In the genomic region with DNA sequence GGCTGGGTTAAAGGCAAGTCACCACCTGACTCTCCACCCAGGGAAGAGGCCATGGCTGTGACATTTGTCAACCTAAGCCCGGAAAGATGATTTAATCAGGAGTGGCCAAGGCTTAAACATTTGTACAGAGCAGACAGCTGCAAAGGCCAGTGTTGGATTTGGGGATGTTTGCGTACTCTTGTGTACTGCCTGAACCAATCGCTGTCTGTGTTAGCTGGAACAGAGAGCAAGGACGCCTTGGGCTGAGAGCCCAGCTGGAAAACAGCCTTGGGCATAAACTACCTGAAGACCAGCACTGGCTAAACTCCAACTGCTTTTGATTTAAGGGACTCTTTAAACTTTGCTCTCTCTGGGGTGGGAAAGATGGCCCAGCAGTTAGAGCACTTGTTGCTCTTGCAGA, we compare ENCODE assay signal across 23 mouse cellular contexts. TPM values are rescaled to one million over a fixed set of nuclear protein-coding genes. Genes with fewer than 3 reads are reported as not detected.
DNase-seq lines count a peak whose midpoint lies in the region; ATAC-seq and TF ChIP-seq lines count a peak whose summit lies in the region.
"Had no signal": no experiment of that assay in that cellular context is flagged by ENCODE, and none has a peak within 500 bp of the region (broad histone marks: within the 10 kb centered on the region; RNA-seq: fewer than 3 reads in every experiment).

No protein-coding gene starts in this region.

- H3K4me2 ChIP-seq in neural tube, embryonic 13.5 days = peak overlapping the region; percentile 69
- H3K4me2 ChIP-seq: embryonic facial prominence, embryonic 13.5 days; forebrain, embryonic 13.5 days; heart, embryonic 12.5 days; hindbrain, embryonic 12.5 days; midbrain, embryonic 13.5 days had no signal

- H3K9ac ChIP-seq in neural tube, embryonic 13.5 days = peak overlapping the region; percentile 100
- H3K9ac ChIP-seq: embryonic facial prominence, embryonic 13.5 days; forebrain, embryonic 13.5 days; heart, embryonic 12.5 days; hindbrain, embryonic 12.5 days; midbrain, embryonic 13.5 days had no signal

- peaks cover 19% of the 10 kb centered on the region for H3K4me1 ChIP-seq in embryonic facial prominence, embryonic 10.5 days
- H3K4me1 ChIP-seq in neural tube, embryonic 13.5 days (replicated peaks) = peaks cover 53% of the 10 kb centered on the region

- intact Hi-C loops in gastrocnemius, adult 2 months (cut with DNase I) = no loop called here

- peak overlapping the region; percentile 57 for H3K27ac ChIP-seq in gastrocnemius, adult 2 months
- H3K27ac ChIP-seq in embryonic facial prominence, embryonic 10.5 days (replicated peaks) = no peak overlapping the region
- H3K27ac ChIP-seq in neural tube, embryonic 13.5 days (replicated peaks) = peak overlapping the region; percentile 100
- H3K27ac ChIP-seq: embryonic facial prominence, embryonic 13.5 days; forebrain, embryonic 13.5 days; hindbrain, embryonic 12.5 days; midbrain, embryonic 13.5 days; stomach, postnatal 0 days had no signal

- WGBS in embryonic facial prominence, embryonic 10.5 days = 5% methylated on average over 4 of the region's 4 CpGs
- WGBS in neural tube, embryonic 13.5 days = 13% methylated on average over 4 of the region's 4 CpGs

- DNase-seq in gastrocnemius, adult 2 months = no peak
- no peak for DNase-seq in gastrocnemius, postnatal 10 days
- peak; percentile 18 for DNase-seq in embryonic facial prominence, embryonic 10.5 days (ENCODE audit: low spot score)
- DNase-seq in kidney, postnatal 10 days = peak; percentile 47
- DNase-seq in frontal cortex, postnatal 25 days (ENCODE audit: low spot score in 2 of 2) = no peak
- no peak for DNase-seq in cerebellum, adult 9-11 months
- DNase-seq: cerebellum, postnatal 14 days; gastrocnemius, postnatal 14 days; layer of hippocampus, adult 9-11 months; left cerebral cortex, postnatal 4 days; lung, postnatal 4 days had no signal

- no peaks in the 10 kb centered on the region for H3K36me3 ChIP-seq in embryonic facial prominence, embryonic 10.5 days (replicated peaks)
- H3K36me3 ChIP-seq in neural tube, embryonic 13.5 days = no peaks in the 10 kb centered on the region
- H3K36me3 ChIP-seq: embryonic facial prominence, embryonic 13.5 days; G1E; heart, embryonic 12.5 days; hindbrain, embryonic 12.5 days; midbrain, embryonic 13.5 days had no signal

- TF ChIP-seq CTCF in gastrocnemius, adult 2 months (IDR thresholded peaks at IDR 0.05) = no peak

- ATAC-seq in neural tube, embryonic 13.5 days (ENCODE audit: low read depth) = no peak
- no peak for ATAC-seq in inflammation-experienced regulatory T-cells, adult 6 months
- ATAC-seq: forebrain, embryonic 13.5 days; intestine, embryonic 16.5 days; midbrain, embryonic 13.5 days had no signal

- no peaks in the 10 kb centered on the region for H3K9me3 ChIP-seq in embryonic facial prominence, embryonic 10.5 days
- no peaks in the 10 kb centered on the region for H3K9me3 ChIP-seq in neural tube, embryonic 13.5 days
- H3K9me3 ChIP-seq: embryonic facial prominence, embryonic 13.5 days; forebrain, embryonic 13.5 days; heart, embryonic 12.5 days; hindbrain, embryonic 12.5 days; midbrain, embryonic 13.5 days had no signal

- no peak overlapping the region for H3K4me3 ChIP-seq in gastrocnemius, adult 2 months
- H3K4me3 ChIP-seq in embryonic facial prominence, embryonic 10.5 days = no peak overlapping the region
- H3K4me3 ChIP-seq in neural tube, embryonic 13.5 days = peak overlapping the region; percentile 81
- H3K4me3 ChIP-seq: embryonic facial prominence, embryonic 13.5 days; forebrain, embryonic 13.5 days; heart, embryonic 12.5 days; hindbrain, embryonic 12.5 days; midbrain, embryonic 13.5 days had no signal

- peaks cover 100% of the 10 kb centered on the region for H3K27me3 ChIP-seq in embryonic facial prominence, embryonic 10.5 days (replicated peaks; ENCODE audit: low read depth, poor library complexity, severe bottlenecking)
- no peaks in the 10 kb centered on the region for H3K27me3 ChIP-seq in neural tube, embryonic 13.5 days

RNA-seq across cellular contexts. Expression of a gene that starts 3.1 kb away (rescaled TPM):
- not detected for total RNA-seq in gastrocnemius, adult 2 months (2021)
- total RNA-seq in gastrocnemius, postnatal 10 days (2021) = under 1 TPM in 1 of 2 experiments, not detected in 1; 0.26 TPM
- 1.7 and 6.9 TPM in 2 replicates for polyA plus RNA-seq in embryonic facial prominence, embryonic 10.5 days (2016; fragmentation: Nextera tagmentation; extraction: Ambion mirVana)
- 24.2 and 33.8 TPM in 2 replicates for polyA plus RNA-seq in neural tube, embryonic 13.5 days (2015; fragmentation: Nextera tagmentation; extraction: Ambion mirVana)
- polyA plus RNA-seq in inflammation-experienced regulatory T-cells, adult 6 months (2017; shearing (Covaris generic)) = not detected
- total RNA-seq: gastrocnemius, postnatal 14 days; left cerebral cortex, postnatal 4 days had no signal
- polyA plus RNA-seq: forebrain, embryonic 13.5 days; spleen, adult 2 months had no signal

RNA-seq across cellular contexts. Expression of a gene that starts 3.1 kb away (rescaled TPM):
- total RNA-seq in gastrocnemius, adult 2 months (2021) = 1 to 10 TPM; 1.4 to 2.0 TPM
- 1 to 10 TPM; 2.1 to 4.8 TPM for total RNA-seq in gastrocnemius, postnatal 10 days (2021)
- not detected in 2 replicates for polyA plus RNA-seq in embryonic facial prominence, embryonic 10.5 days (2016; fragmentation: Nextera tagmentation; extraction: Ambion mirVana)
- 6.9 and 7.2 TPM in 2 replicates for polyA plus RNA-seq in neural tube, embryonic 13.5 days (2015; fragmentation: Nextera tagmentation; extraction: Ambion mirVana)
- not detected for polyA plus RNA-seq in inflammation-experienced regulatory T-cells, adult 6 months (2017; shearing (Covaris generic))
- total RNA-seq: left cerebral cortex, postnatal 4 days had no signal
- polyA plus RNA-seq: embryonic facial prominence, embryonic 13.5 days; forebrain, embryonic 13.5 days; liver, embryonic 16.5 days; midbrain, embryonic 13.5 days had no signal

RNA-seq across cellular contexts. Expression of a gene that starts 4.3 kb away (rescaled TPM):
- total RNA-seq in gastrocnemius, adult 2 months (2021) = 10 to 100 TPM; 39.3 to 49.0 TPM
- 10 to 100 TPM; 38.3 to 46.1 TPM for total RNA-seq in gastrocnemius, postnatal 10 days (2021)
- polyA plus RNA-seq in embryonic facial prominence, embryonic 10.5 days (2016; fragmentation: Nextera tagmentation; extraction: Ambion mirVana) = not detected in 2 replicates
- 17.4 and 22.8 TPM in 2 replicates for polyA plus RNA-seq in neural tube, embryonic 13.5 days (2015; fragmentation: Nextera tagmentation; extraction: Ambion mirVana)
- not detected for polyA plus RNA-seq in inflammation-experienced regulatory T-cells, adult 6 months (2017; shearing (Covaris generic))
- total RNA-seq: G1E had no signal
- polyA plus RNA-seq: forebrain, embryonic 13.5 days; G1E; midbrain, embryonic 13.5 days had no signal

RNA-seq across cellular contexts. Expression of a gene that starts 11.1 kb away (rescaled TPM):
- 10 to 100 TPM; 15.8 to 19.1 TPM for total RNA-seq in gastrocnemius, adult 2 months (2021)
- 10 to 100 TPM; 12.6 to 16.1 TPM for total RNA-seq in gastrocnemius, postnatal 10 days (2021)
- not detected in 2 replicates for polyA plus RNA-seq in embryonic facial prominence, embryonic 10.5 days (2016; fragmentation: Nextera tagmentation; extraction: Ambion mirVana)
- 27.7 and 42.7 TPM in 2 replicates for polyA plus RNA-seq in neural tube, embryonic 13.5 days (2015; fragmentation: Nextera tagmentation; extraction: Ambion mirVana)
- not detected for polyA plus RNA-seq in inflammation-experienced regulatory T-cells, adult 6 months (2017; shearing (Covaris generic))
- total RNA-seq: G1E; left cerebral cortex, postnatal 4 days had no signal
- polyA plus RNA-seq: forebrain, embryonic 13.5 days; G1E; hindbrain, embryonic 12.5 days; liver, embryonic 16.5 days; midbrain, embryonic 13.5 days had no signal

RNA-seq across cellular contexts. Expression of a gene that starts 17.0 kb away (rescaled TPM):
- total RNA-seq in gastrocnemius, adult 2 months (2021) = 1 to 10 TPM; 4.0 to 4.8 TPM
- 1 to 10 TPM; 3.9 to 4.5 TPM for total RNA-seq in gastrocnemius, postnatal 10 days (2021)
- not detected in 2 replicates for polyA plus RNA-seq in embryonic facial prominence, embryonic 10.5 days (2016; fragmentation: Nextera tagmentation; extraction: Ambion mirVana)
- polyA plus RNA-seq in neural tube, embryonic 13.5 days (2015; fragmentation: Nextera tagmentation; extraction: Ambion mirVana) = 87.2 and 132 TPM in 2 replicates
- polyA plus RNA-seq in inflammation-experienced regulatory T-cells, adult 6 months (2017; shearing (Covaris generic)) = not detected
- total RNA-seq: left cerebral cortex, postnatal 4 days had no signal
- polyA plus RNA-seq: forebrain, embryonic 13.5 days; G1E; heart, embryonic 12.5 days; hindbrain, embryonic 12.5 days; liver, embryonic 16.5 days; midbrain, embryonic 13.5 days; spleen, adult 2 months; stomach, postnatal 0 days had no signal

Comparison
In these comparisons a context has a peak if more than half of its experiments do, and no peak if none do; other contexts are left out.
1. DNase-seq: peak in embryonic facial prominence, embryonic 10.5 days (single experiment) and kidney, postnatal 10 days (single experiment); none in gastrocnemius, adult 2 months (single experiment), gastrocnemius, postnatal 10 days (single experiment), frontal cortex, postnatal 25 days (0 of 2) and cerebellum, adult 9-11 months (single experiment).
2. RNA of a gene that starts 4.3 kb away (polyA plus RNA-seq): 17.4 to 22.8 TPM in neural tube, embryonic 13.5 days; not detected in embryonic facial prominence, embryonic 10.5 days and not detected in inflammation-experienced regulatory T-cells, adult 6 months; every median in the first group is over 10 times any median in the second.